Mouse (Mus musculus) C2C12 (cell line): Measurements from ENCODE around the gene Slc22a18. TPM values are rescaled to one million over a fixed set of nuclear protein-coding genes. Genes with fewer than 3 reads are reported as not detected.

Experiments
- H3K27me3 ChIP-seq: one replicate; pipeline ENCODE4 v1.6.1; 2011; ENCODE audit not compliant: control insufficient read depth, insufficient read depth, insufficient read length
- H3K36me3 ChIP-seq: one replicate; pipeline ENCODE4 v1.6.1; 2011; ENCODE audit not compliant: control insufficient read depth, insufficient read depth
- H3K4me3 ChIP-seq: one replicate; pipeline ENCODE4 v1.5.1; 2011; ENCODE audit warnings: mild to moderate bottlenecking, control low read depth; ENCODE audit not compliant: poor library complexity, insufficient read depth, severe bottlenecking
- H3K79me2 ChIP-seq: one replicate; pipeline ENCODE4 v1.6.1; 2011; ENCODE audit not compliant: control insufficient read depth, insufficient read depth
- H3K79me3 ChIP-seq: one replicate; pipeline ENCODE4 v1.6.1; 2011; ENCODE audit warnings: low read depth, control low read depth
- H3ac ChIP-seq: one replicate; pipeline ENCODE3; 2011; ENCODE audit warnings: low read depth; ENCODE audit not compliant: control insufficient read depth, insufficient read length
- CEBPB ChIP-seq: IDR thresholded peaks from one replicate; pipeline ENCODE4 v1.6.1; 2011; ENCODE audit warnings: low read depth, mild to moderate bottlenecking, control low read depth, moderate library complexity
- CTCF ChIP-seq: IDR thresholded peaks from one replicate; pipeline ENCODE4 v1.5.1; 2011; ENCODE audit not compliant: control insufficient read depth, insufficient read depth, insufficient read length
- FOSL1 ChIP-seq: IDR thresholded peaks from one replicate; pipeline ENCODE4 v1.8.0; 2011; ENCODE audit warnings: mild to moderate bottlenecking, low read length; ENCODE audit not compliant: poor library complexity, insufficient read depth, severe bottlenecking
- MAX ChIP-seq: IDR thresholded peaks from one replicate; pipeline ENCODE4 v1.6.1; 2011; ENCODE audit warnings: mild to moderate bottlenecking, control low read depth
- MYOD1 ChIP-seq: IDR thresholded peaks from one replicate; pipeline ENCODE4 v1.6.1; 2011; ENCODE audit warnings: low read depth; ENCODE audit not compliant: control insufficient read depth, insufficient read length
- MYOG ChIP-seq: IDR thresholded peaks from one replicate; pipeline ENCODE4 v1.6.1; 2011; ENCODE audit not compliant: control insufficient read depth, insufficient read length; ENCODE audit errors: extremely low read depth
- USF1 ChIP-seq: IDR thresholded peaks from one replicate; pipeline ENCODE4 v1.6.1; 2011; ENCODE audit warnings: low read depth, mild to moderate bottlenecking, control low read depth, moderate library complexity
- polyA plus RNA-seq: library from polyadenylated mRNA; unstranded; fragments of >200 nt; fragmentation: generic; extraction: Trizol; gene quantifications from one replicate; pipeline ENCODE4 v1.2.1, GENCODE M21; 2012; ENCODE audit warnings: missing spikeins

Slc22a18 gene
- polyA plus RNA-seq, 1 experiment, result not detected

DNA sequence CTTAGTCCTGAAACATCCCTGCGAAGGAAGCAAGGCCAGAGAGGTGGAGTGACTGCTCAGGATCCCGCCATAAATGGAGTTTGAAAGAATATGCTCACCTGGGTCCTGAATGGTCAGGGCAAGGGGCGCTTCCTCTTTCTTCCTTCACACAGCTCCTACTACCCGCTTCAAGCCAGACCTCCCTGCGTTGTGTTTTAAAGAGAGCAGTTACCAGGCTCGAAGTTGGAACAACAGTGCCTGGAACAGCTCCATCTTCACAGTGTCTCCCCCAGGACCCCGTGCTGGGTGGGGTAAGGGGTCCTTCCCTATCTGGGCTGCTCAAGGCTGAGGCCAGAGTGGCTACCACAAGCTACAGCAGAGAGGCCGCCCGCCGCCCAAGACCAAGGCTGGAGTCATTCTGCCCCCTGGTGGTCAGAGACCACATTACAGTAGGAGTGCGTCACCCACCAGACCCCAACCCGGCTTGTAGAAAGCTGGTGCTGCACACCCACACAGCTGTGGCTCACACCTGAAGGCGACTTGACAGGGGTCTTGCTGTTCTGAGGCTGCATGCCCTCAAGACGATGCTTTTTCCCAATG, 7.3 kb upstream of the Slc22a18 start:
- peaks cover 8% of the 10 kb centered on the region for H3K27me3 ChIP-seq
- H3K4me3 ChIP-seq, result no peak overlapping the region
- TF ChIP-seq MYOG (no peak), MYOD1 (no peak), CTCF (peak; percentile 74), MAX (no peak), USF1 (no peak), CEBPB (no peak)
- H3ac ChIP-seq, result no peak overlapping the region
- no peaks in the 10 kb centered on the region for H3K79me2 ChIP-seq
- H3K79me3 ChIP-seq, result no peaks in the 10 kb centered on the region
- H3K36me3 ChIP-seq, result no peaks in the 10 kb centered on the region

DNA sequence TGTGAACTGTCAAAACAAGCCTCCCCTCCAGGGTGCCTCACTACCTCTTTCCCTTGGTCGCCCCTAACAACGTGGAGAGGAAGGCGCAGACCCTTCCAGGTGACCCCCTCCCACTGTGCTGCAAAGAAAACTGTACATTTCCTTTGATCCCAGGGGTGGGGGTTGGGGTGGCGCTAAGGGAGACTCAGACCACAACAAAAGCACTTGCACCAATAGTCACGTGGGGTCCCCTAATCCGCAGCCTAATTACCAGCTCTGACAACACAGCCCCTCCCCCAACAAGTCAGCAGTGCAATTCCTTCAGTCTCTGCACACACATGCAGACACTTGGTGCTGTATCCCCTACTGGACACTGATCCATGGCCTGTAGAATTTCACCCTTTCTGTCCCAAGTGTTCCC, 5.8 kb upstream of the Slc22a18 start:
- Histone ChIP-seq H3K27me3 (peaks cover 8% of the 10 kb centered on the region), H3ac (no peak overlapping the region)

DNA sequence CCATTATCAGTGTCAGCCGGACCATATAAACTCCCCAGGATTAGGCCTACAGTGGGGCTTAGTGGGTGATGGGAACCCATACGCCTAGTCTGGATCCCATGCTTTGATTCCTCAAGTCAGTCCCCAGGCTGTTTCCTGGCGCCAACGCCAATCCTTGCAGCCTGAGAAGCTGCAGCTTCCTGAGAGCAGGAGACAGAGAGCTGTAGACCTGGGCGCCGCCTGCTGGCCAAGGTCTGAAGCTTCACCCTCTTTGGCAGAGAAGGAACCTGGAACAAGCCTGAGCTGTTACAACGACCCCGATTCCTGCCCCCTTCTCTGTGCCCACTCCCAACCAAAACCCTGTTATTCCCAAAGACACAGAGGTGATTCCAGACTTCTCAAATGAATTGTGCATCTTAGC, 3.6 kb upstream of the Slc22a18 start:
- TF ChIP-seq MAX (no peak), FOSL1 (no peak), CTCF (peak; percentile 69), USF1 (no peak)
- Histone ChIP-seq H3ac (no peak overlapping the region), H3K79me3 (no peaks in the 10 kb centered on the region), H3K36me3 (no peaks in the 10 kb centered on the region), H3K27me3 (peaks cover 8% of the 10 kb centered on the region), H3K4me3 (no peak overlapping the region), H3K79me2 (no peaks in the 10 kb centered on the region)

More for the DNA sequence above, 5.8 kb upstream of the Slc22a18 start:
- no peak overlapping the region for H3K4me3 ChIP-seq
- H3K36me3 ChIP-seq, result no peaks in the 10 kb centered on the region
- TF ChIP-seq MAX, result no peak
- no peaks in the 10 kb centered on the region for H3K79me3 ChIP-seq
- H3K79me2 ChIP-seq, result no peaks in the 10 kb centered on the region

DNA sequence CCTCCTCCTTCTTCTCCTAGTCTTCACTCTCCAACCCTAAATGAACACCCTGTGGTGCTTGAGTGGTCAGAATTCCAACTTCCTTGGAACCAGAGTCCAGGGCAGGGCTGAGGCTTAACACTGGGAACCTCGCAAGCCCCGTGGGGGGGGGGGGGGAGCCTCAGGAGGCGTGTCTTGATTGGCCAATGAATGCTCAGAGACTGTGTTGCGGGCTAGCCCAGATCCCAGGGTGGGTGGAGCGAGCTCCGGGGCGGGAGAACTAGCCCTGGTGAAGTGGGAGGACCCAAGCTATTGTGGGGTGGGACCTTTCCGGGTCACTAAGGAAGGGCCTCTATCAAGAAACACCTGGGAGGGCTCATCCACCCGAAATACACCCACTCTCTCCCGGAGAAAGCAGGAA, 1.3 kb downstream of the Slc22a18 start:
- H3K36me3 ChIP-seq, result no peaks in the 10 kb centered on the region
- no peak overlapping the region for H3K4me3 ChIP-seq
- no peak for TF ChIP-seq USF1
- no peak for TF ChIP-seq MYOG
- TF ChIP-seq MYOD1, result no peak
- TF ChIP-seq FOSL1, result no peak
- TF ChIP-seq CTCF, result no peak
- TF ChIP-seq CEBPB, result no peak
- peaks cover 5% of the 10 kb centered on the region for H3K27me3 ChIP-seq
- no peak overlapping the region for H3ac ChIP-seq
- no peaks in the 10 kb centered on the region for H3K79me2 ChIP-seq
- H3K79me3 ChIP-seq, result no peaks in the 10 kb centered on the region

DNA sequence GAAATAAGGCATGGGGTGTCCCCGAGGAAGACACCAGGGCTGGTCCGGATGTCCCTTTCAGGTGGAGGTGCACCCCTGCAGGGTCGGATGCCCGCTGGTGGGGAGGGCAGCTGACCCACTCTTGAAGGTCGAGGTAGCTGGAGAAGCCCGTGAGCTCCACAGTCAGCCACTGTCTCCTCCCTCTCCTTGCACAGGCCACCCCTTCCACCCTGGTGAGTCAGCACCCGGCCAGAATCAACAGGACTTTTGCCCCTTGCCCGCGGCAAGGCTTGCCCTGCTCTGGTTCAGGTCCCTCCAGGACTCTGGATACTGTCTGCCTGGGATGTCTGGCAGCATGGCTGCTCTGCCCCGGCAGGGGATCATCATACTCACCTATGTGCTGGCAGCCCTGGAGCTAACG, 2.3 kb downstream of the Slc22a18 start:
- Histone ChIP-seq H3K27me3 (peaks cover 5% of the 10 kb centered on the region), H3ac (no peak overlapping the region), H3K4me3 (no peak overlapping the region), H3K79me2 (no peaks in the 10 kb centered on the region), H3K36me3 (no peaks in the 10 kb centered on the region), H3K79me3 (no peaks in the 10 kb centered on the region)
- TF ChIP-seq MYOD1, result no peak
- TF ChIP-seq MAX, result no peak
- no peak for TF ChIP-seq FOSL1
- TF ChIP-seq CTCF, result no peak
- TF ChIP-seq USF1, result no peak

DNA sequence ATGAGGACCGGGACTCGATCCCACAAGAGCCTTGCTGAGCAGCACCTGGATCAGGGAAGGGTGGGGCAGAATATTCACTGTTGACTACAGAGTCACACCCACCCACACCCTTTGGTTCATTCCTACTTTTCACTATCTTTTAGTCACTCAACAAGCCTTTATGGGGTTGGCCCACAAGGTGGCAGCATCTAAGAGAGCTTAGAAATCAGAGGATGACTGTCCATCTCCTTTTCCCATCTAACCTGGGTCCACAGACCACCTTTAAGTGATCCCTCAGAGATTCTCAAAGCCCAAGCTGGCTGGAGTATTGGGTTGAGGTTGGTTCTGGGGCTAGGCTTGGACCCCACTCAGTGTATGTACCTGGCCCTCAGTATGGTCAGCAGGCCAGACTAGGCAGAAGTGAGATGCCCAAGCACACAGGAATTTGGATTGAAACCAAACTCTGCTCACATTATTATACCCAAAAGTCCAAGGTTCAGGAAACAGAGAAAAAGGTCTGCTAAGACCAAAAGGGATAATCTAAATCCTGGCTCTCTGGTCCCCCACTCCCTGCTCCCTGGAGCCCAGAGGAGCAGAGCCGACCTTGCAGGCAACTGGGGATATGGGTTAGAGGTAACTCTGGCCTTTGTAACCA, 3.3 kb downstream of the Slc22a18 start:
- no peak for TF ChIP-seq CEBPB
- TF ChIP-seq MAX, result no peak
- no peak for TF ChIP-seq MYOD1
- TF ChIP-seq MYOG, result no peak
- no peak for TF ChIP-seq FOSL1
- TF ChIP-seq CTCF, result no peak
- TF ChIP-seq USF1, result no peak
- H3K27me3 ChIP-seq, result peaks cover 5% of the 10 kb centered on the region
- no peaks in the 10 kb centered on the region for H3K36me3 ChIP-seq
- H3K79me2 ChIP-seq, result no peaks in the 10 kb centered on the region
- H3K4me3 ChIP-seq, result no peak overlapping the region
- H3K79me3 ChIP-seq, result no peaks in the 10 kb centered on the region
- no peak overlapping the region for H3ac ChIP-seq

DNA sequence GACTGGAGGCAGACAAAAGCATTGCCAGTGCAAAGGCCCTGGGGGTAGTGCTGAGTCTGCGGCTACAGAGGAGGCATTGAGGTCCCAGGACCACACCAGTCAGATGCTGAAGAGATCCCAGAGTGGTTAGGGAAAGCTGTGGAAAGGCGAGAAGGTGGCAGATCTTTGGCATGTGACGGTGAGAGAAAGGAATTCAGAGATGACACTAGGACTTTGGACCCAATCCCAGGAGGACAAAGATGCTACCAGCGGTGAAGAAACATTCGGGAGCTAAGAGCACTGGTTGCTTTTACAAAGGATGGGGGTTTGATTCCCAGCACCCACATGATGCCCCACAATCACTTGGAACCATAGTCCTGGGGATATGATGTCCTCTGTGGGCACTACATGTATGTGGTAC, 4.3 kb downstream of the Slc22a18 start:
- Histone ChIP-seq H3K79me2 (no peaks in the 10 kb centered on the region), H3K4me3 (no peak overlapping the region), H3ac (no peak overlapping the region), H3K27me3 (peaks cover 5% of the 10 kb centered on the region), H3K79me3 (no peaks in the 10 kb centered on the region), H3K36me3 (no peaks in the 10 kb centered on the region)
- TF ChIP-seq CEBPB, result no peak
- TF ChIP-seq MAX, result no peak
- no peak for TF ChIP-seq MYOG
- TF ChIP-seq MYOD1, result no peak
- no peak for TF ChIP-seq CTCF
- no peak for TF ChIP-seq FOSL1
- no peak for TF ChIP-seq USF1
